Mouse (Mus musculus): ENCODE data around the gene Prune2. TPM values are rescaled to one million over a fixed set of nuclear protein-coding genes. Genes with fewer than 3 reads are reported as not detected.

Prune2 gene
- not detected in 2 replicates for polyA plus RNA-seq (2012; ENCODE audit: low replicate concordance)

GRCm38 (mm10) chr19:16955613-16956271 lies at the start of gene Prune2:
Gene Prune2, plus strand, starts transcription at chr19:16956118.

Other genes with a start within 250 kb of the Prune2 start
- gene Vps13a, start 175.2 kb upstream of the Prune2 start, polyA plus RNA-seq (2012; ENCODE audit: low replicate concordance), result 0.70 and 2.6 TPM in 2 replicates
- not detected in 2 replicates for gene Foxb2, start 82.3 kb upstream of the Prune2 start, polyA plus RNA-seq (2012; ENCODE audit: low replicate concordance)

Measured in leukemia stem cell, adult 10-12 weeks (primary cell).